Mouse (Mus musculus) urinary bladder, postnatal 4 days (tissue): ENCODE results near the gene Ralgps1.

ENCODE experiments used
- DNase-seq, 2 experiments: peaks; one replicate each; pipeline ENCODE4 v3.0.0; 2021 to 2022; ENCODE audit warnings: low spot score in 2 of 2

Ralgps1 gene

GRCm38 (mm10) chr2:33321641-33322040 lies 49.6 kb downstream of the Ralgps1 start:
- no peak for DNase-seq

GRCm38 (mm10) chr2:33321031-33321430 lies 50.3 kb downstream of the Ralgps1 start:
- no peak for DNase-seq

GRCm38 (mm10) chr2:33320568-33320967 lies 50.7 kb downstream of the Ralgps1 start:
- no peak for DNase-seq

GRCm38 (mm10) chr2:33319934-33320333 lies 51.4 kb downstream of the Ralgps1 start:
- DNase-seq = no peak

GRCm38 (mm10) chr2:33319455-33319854 lies 51.8 kb downstream of the Ralgps1 start:
- no peak for DNase-seq

- no peak for DNase-seq
Observed at GRCm38 (mm10) chr2:33318491-33318964, 52.8 kb downstream of the Ralgps1 start.

GRCm38 (mm10) chr2:33316516-33316915 lies 54.8 kb downstream of the Ralgps1 start:
- DNase-seq = peak; percentile 89 to 91

- DNase-seq = no peak
Observed at GRCm38 (mm10) chr2:33316063-33316405, 55.3 kb downstream of the Ralgps1 start.

GRCm38 (mm10) chr2:33315233-33316062 lies 55.8 kb downstream of the Ralgps1 start:
- DNase-seq = peak in 1 of 2 experiments; percentile 46

- DNase-seq = no peak
Observed at GRCm38 (mm10) chr2:33309426-33309825, 61.9 kb downstream of the Ralgps1 start.

GRCm38 (mm10) chr2:33306565-33306964 lies 64.7 kb downstream of the Ralgps1 start:
- no peak for DNase-seq

GRCm38 (mm10) chr2:33303416-33303947 lies 67.8 kb downstream of the Ralgps1 start:
- DNase-seq = no peak

- no peak for DNase-seq
Observed at GRCm38 (mm10) chr2:33302828-33303227, 68.5 kb downstream of the Ralgps1 start.

- no peak for DNase-seq
Observed at GRCm38 (mm10) chr2:33302405-33302804, 68.9 kb downstream of the Ralgps1 start.

GRCm38 (mm10) chr2:33300371-33301046 lies 70.8 kb downstream of the Ralgps1 start:
- no peak for DNase-seq

- no peak for DNase-seq
Observed at GRCm38 (mm10) chr2:33298928-33299327, 72.4 kb downstream of the Ralgps1 start.

- no peak for DNase-seq
Observed at GRCm38 (mm10) chr2:33295115-33295514, 76.2 kb downstream of the Ralgps1 start.

- DNase-seq = no peak
Observed at GRCm38 (mm10) chr2:33292057-33292456, 79.2 kb downstream of the Ralgps1 start.

- DNase-seq = no peak
Observed at GRCm38 (mm10) chr2:33290491-33290890, 80.8 kb downstream of the Ralgps1 start.

GRCm38 (mm10) chr2:33288837-33289236 lies 82.4 kb downstream of the Ralgps1 start:
- no peak for DNase-seq

GRCm38 (mm10) chr2:33283674-33284073 lies 87.6 kb downstream of the Ralgps1 start:
- DNase-seq = no peak

- DNase-seq = peak; percentile 67 to 69
Observed at GRCm38 (mm10) chr2:33282877-33283276, 88.4 kb downstream of the Ralgps1 start.

- DNase-seq = no peak
Observed at GRCm38 (mm10) chr2:33281807-33282206, 89.5 kb downstream of the Ralgps1 start.
